Mouse (Mus musculus) C2C12 (cell line): ENCODE data around the gene Otulin. TPM values are rescaled to one million over a fixed set of nuclear protein-coding genes. Genes with fewer than 3 reads are reported as not detected.

Experiments
- H3K27me3 ChIP-seq: one replicate; pipeline ENCODE4 v1.6.1; 2011; ENCODE audit not compliant: control insufficient read depth, insufficient read depth, insufficient read length
- H3K36me3 ChIP-seq: one replicate; pipeline ENCODE4 v1.6.1; 2011; ENCODE audit not compliant: control insufficient read depth, insufficient read depth
- H3K4me3 ChIP-seq: one replicate; pipeline ENCODE4 v1.5.1; 2011; ENCODE audit warnings: mild to moderate bottlenecking, control low read depth; ENCODE audit not compliant: poor library complexity, insufficient read depth, severe bottlenecking
- H3K79me2 ChIP-seq: one replicate; pipeline ENCODE4 v1.6.1; 2011; ENCODE audit not compliant: control insufficient read depth, insufficient read depth
- H3K79me3 ChIP-seq: one replicate; pipeline ENCODE4 v1.6.1; 2011; ENCODE audit warnings: low read depth, control low read depth
- H3ac ChIP-seq: one replicate; pipeline ENCODE3; 2011; ENCODE audit warnings: low read depth; ENCODE audit not compliant: control insufficient read depth, insufficient read length
- CEBPB ChIP-seq: IDR thresholded peaks from one replicate; pipeline ENCODE4 v1.6.1; 2011; ENCODE audit warnings: low read depth, mild to moderate bottlenecking, control low read depth, moderate library complexity
- CTCF ChIP-seq: IDR thresholded peaks from one replicate; pipeline ENCODE4 v1.5.1; 2011; ENCODE audit not compliant: control insufficient read depth, insufficient read depth, insufficient read length
- FOSL1 ChIP-seq: IDR thresholded peaks from one replicate; pipeline ENCODE4 v1.8.0; 2011; ENCODE audit warnings: mild to moderate bottlenecking, low read length; ENCODE audit not compliant: poor library complexity, insufficient read depth, severe bottlenecking
- MAX ChIP-seq: IDR thresholded peaks from one replicate; pipeline ENCODE4 v1.6.1; 2011; ENCODE audit warnings: mild to moderate bottlenecking, control low read depth
- MYOD1 ChIP-seq: IDR thresholded peaks from one replicate; pipeline ENCODE4 v1.6.1; 2011; ENCODE audit warnings: low read depth; ENCODE audit not compliant: control insufficient read depth, insufficient read length
- MYOG ChIP-seq: IDR thresholded peaks from one replicate; pipeline ENCODE4 v1.6.1; 2011; ENCODE audit not compliant: control insufficient read depth, insufficient read length; ENCODE audit errors: extremely low read depth
- USF1 ChIP-seq: IDR thresholded peaks from one replicate; pipeline ENCODE4 v1.6.1; 2011; ENCODE audit warnings: low read depth, mild to moderate bottlenecking, control low read depth, moderate library complexity
- polyA plus RNA-seq: library from polyadenylated mRNA; unstranded; fragments of >200 nt; fragmentation: generic; extraction: Trizol; gene quantifications from one replicate; pipeline ENCODE4 v1.2.1, GENCODE M21; 2012; ENCODE audit warnings: missing spikeins

The Otulin gene
- polyA plus RNA-seq, 1 experiment: 48.8 TPM

DNA sequence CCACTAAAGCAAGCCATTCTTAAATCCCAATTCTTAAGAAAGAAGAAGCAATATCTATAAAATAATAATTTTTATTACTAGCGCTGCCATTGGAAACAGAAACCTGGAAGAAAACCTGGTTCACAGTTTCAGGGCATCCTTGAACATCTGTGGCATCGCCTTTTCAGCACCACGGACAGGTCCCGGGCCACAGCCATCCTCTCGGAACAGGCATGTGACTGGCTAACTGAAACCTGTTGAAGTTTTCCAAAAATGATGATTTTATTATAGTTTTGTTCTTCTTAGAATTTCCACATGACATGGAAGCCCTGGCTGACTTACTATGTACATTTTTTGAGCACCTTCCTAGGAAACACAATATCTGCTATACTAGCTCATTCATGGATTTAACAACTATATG, 24.5 kb upstream of the Otulin start:
- H3K4me3 ChIP-seq: no peak overlapping the region
- H3ac ChIP-seq: no peak overlapping the region
- peaks cover 10% of the 10 kb centered on the region for H3K27me3 ChIP-seq
- TF ChIP-seq MAX: peak; percentile 82
- no peak for TF ChIP-seq CTCF
- peak; percentile 75 for TF ChIP-seq USF1
- TF ChIP-seq CEBPB: no peak
- no peak for TF ChIP-seq MYOG
- TF ChIP-seq MYOD1: no peak
- H3K36me3 ChIP-seq: no peaks in the 10 kb centered on the region
- no peaks in the 10 kb centered on the region for H3K79me2 ChIP-seq
- H3K79me3 ChIP-seq: no peaks in the 10 kb centered on the region

DNA sequence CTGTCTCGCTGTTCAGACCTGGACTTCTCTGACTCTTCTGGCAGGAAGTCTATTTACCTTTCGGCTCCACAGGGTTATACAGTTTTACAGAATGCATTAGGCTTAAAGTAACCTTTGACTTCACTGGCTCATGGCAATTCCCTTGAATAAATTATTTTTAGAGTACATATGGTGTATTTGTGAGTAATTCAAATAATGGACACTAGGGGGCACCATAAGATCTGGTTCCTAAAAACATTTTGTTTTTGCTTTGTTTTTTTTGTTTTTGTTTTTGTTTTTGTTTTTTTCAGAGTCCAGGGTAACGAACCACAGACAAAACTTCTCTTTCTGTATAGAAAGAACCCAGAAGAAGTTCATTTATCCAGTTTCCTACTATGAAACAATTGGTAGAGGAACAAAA, 17.2 kb upstream of the Otulin start:
- Histone ChIP-seq H3K27me3 (peaks cover 40% of the 10 kb centered on the region), H3K36me3 (no peaks in the 10 kb centered on the region), H3K79me2 (no peaks in the 10 kb centered on the region), H3ac (no peak overlapping the region), H3K79me3 (no peaks in the 10 kb centered on the region), H3K4me3 (no peak overlapping the region)
- TF ChIP-seq MYOG (no peak), CEBPB (no peak), MAX (no peak), CTCF (no peak), USF1 (no peak), FOSL1 (no peak), MYOD1 (no peak)

DNA sequence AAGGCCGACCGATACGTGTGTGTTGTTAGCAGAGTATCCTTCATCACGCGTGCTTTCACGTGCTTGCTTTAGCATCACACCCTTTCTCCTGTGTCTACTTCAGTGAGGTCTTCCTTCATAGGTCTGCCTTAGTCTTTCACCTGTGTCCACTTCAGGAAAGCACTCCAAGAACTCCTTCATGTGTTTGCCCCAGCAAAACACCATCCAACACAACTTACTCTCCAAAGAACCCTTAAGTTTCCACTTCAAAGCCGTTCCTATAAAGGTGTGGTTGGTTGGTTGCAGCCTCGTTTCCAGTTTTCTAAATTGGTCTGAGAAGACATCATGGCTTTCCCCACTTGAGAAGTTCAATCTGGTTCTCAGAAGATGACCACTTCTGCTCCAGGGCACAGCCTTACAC, 16.2 kb upstream of the Otulin start:
- TF ChIP-seq MYOD1 (no peak), MYOG (no peak), FOSL1 (no peak), MAX (no peak), CTCF (no peak), CEBPB (no peak), USF1 (no peak)
- no peaks in the 10 kb centered on the region for H3K79me3 ChIP-seq
- peaks cover 40% of the 10 kb centered on the region for H3K27me3 ChIP-seq
- no peak overlapping the region for H3K4me3 ChIP-seq
- H3K79me2 ChIP-seq: no peaks in the 10 kb centered on the region
- no peaks in the 10 kb centered on the region for H3K36me3 ChIP-seq
- no peak overlapping the region for H3ac ChIP-seq

DNA sequence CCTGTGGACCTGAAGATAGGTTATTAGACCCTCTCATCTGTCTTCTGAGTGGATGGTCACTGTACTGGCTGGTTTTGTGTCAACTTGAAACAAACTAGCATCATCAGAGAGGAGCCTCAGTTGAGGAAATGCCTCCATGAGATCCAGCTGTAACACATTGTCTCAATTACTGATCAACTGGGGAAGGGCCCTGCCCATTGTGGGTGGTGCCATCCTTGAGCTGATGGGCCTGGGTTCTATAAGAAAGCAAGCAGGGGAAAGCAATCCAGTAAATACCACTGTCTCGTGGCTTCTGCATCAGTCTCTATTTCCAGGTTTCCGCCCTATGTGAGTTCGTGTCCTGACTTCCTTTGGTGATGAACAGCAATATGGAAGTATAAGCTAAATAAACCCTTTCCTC, 14.8 kb upstream of the Otulin start:
- H3K36me3 ChIP-seq: no peaks in the 10 kb centered on the region
- H3ac ChIP-seq: no peak overlapping the region
- TF ChIP-seq MAX (no peak), CTCF (no peak), USF1 (no peak), MYOG (no peak), FOSL1 (no peak), MYOD1 (no peak), CEBPB (no peak)
- no peaks in the 10 kb centered on the region for H3K79me2 ChIP-seq
- H3K27me3 ChIP-seq: peaks cover 37% of the 10 kb centered on the region
- no peak overlapping the region for H3K4me3 ChIP-seq
- H3K79me3 ChIP-seq: no peaks in the 10 kb centered on the region

DNA sequence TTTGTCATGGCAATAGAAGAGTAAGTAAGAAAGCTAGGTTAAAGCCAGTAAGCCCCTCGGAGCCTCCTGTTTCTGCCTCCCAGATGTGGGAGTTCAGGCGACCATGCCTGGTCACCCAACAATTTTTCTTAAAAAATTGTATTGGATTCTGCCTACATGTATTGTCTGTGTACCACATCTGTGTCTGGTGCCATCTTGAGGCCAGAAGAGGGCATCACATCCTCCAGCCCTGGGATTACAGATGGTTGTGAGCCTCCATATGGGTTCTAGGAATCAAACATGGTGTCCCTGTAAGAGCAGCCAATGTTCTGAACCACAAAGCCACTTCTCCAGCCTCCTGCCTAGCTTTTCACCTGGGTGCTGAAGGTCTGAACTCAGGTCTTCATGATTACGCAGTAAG, 12.4 kb upstream of the Otulin start:
- Histone ChIP-seq H3K79me2 (no peaks in the 10 kb centered on the region), H3K36me3 (no peaks in the 10 kb centered on the region), H3K27me3 (peaks cover 27% of the 10 kb centered on the region), H3K79me3 (no peaks in the 10 kb centered on the region), H3K4me3 (no peak overlapping the region), H3ac (no peak overlapping the region)
- peak; percentile 49 for TF ChIP-seq CTCF
- TF ChIP-seq FOSL1: no peak

DNA sequence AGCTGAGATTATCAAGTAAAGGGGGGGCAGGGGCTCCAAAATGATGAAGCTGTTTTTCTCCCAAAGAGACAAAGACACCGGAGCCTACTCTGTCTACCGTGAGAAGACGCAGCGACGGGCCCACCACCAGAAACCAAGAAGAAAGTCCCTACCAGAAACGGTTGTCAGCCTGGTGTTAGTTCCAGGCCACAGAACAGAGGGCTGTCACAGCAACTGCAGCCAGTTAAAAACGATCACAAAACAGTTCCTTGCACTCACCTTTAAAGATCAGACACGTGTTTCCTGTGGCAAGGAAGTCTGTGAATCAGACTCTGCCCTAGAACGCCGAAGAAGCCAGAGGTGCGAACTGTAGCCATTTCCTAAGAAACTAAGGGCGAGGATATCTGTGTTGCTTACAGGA, 10.7 kb upstream of the Otulin start:
- Histone ChIP-seq H3K79me3 (no peaks in the 10 kb centered on the region), H3K79me2 (no peaks in the 10 kb centered on the region), H3K27me3 (peaks cover 31% of the 10 kb centered on the region), H3K36me3 (no peaks in the 10 kb centered on the region), H3ac (no peak overlapping the region), H3K4me3 (no peak overlapping the region)
- no peak for TF ChIP-seq CTCF
- TF ChIP-seq CEBPB: no peak
- no peak for TF ChIP-seq MAX
- TF ChIP-seq FOSL1: no peak
- no peak for TF ChIP-seq MYOD1
- no peak for TF ChIP-seq MYOG
- no peak for TF ChIP-seq USF1
